Mouse (Mus musculus) E14TG2a.4 (cell line): ENCODE measurements at regions not wholly inside any gene's neighbourhood (a gene's known extent, or its start where the extent isn't known, plus 50 kb on each side); places are given as distances from the start of the nearest gene placed in this dataset.

ENCODE experiments used
- H3K27me3 ChIP-seq: 2 replicates; pipeline ENCODE4 v1.6.1; 2014; ENCODE audit warnings: low read length, control low read depth; ENCODE audit not compliant: insufficient read depth
- H3K36me3 ChIP-seq: 2 replicates; pipeline ENCODE4 v1.6.1; 2014; ENCODE audit warnings: low read length, control low read depth; ENCODE audit not compliant: insufficient read depth
- H3K4me1 ChIP-seq: replicated peaks from 2 replicates; pipeline ENCODE4 v1.6.1; 2014; ENCODE audit warnings: low read depth, low read length, control low read depth
- H3K4me3 ChIP-seq: replicated peaks from 2 replicates; pipeline ENCODE4 v1.5.1; 2014; ENCODE audit warnings: mild to moderate bottlenecking, low read length
- H3K9me3 ChIP-seq: 2 replicates; pipeline ENCODE4 v1.6.1; 2014; ENCODE audit warnings: low read length, control low read depth
- CTCF ChIP-seq: conservative IDR thresholded peaks from 2 replicates; pipeline ENCODE4 v1.5.1; 2014; ENCODE audit warnings: low read length
- NANOG ChIP-seq: IDR thresholded peaks from 2 replicates; pipeline ENCODE4 v1.6.1; 2014; ENCODE audit warnings: borderline replicate concordance, low read length, mixed read lengths
- POU5F1 ChIP-seq: IDR thresholded peaks from 2 replicates; pipeline ENCODE4 v1.6.1; 2014; ENCODE audit warnings: low read length, borderline replicate concordance

DNA sequence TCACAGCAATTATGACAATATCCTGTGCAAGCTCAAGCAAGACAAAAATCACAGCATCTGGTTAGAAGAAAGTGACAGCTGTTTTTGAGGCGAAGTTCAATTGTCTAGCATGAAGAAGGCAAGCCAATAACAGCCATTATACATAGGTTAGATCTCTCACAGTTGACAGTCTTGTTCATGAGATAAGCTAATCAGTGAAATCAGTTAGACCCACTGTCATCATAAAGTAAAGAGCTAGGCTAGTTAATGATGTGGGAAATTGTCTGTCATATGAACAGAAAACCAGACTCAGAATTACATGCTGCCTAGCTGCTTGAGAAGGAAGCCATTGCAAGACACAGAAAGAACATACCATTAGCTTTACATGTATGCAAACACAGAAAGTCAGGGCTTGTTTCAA, 470.2 kb upstream of the 5930422O12Rik start:
- TF ChIP-seq NANOG (no peak), POU5F1 (no peak), CTCF (no peak)
- H3K4me3 ChIP-seq: no peak overlapping the region
- H3K4me1 ChIP-seq: no peaks in the 10 kb centered on the region
- no peaks in the 10 kb centered on the region for H3K27me3 ChIP-seq
- H3K36me3 ChIP-seq: no peaks in the 10 kb centered on the region
- no peaks in the 10 kb centered on the region for H3K9me3 ChIP-seq

GRCm38 (mm10) chr8:32958855-32959254, 469.7 kb upstream of the 5930422O12Rik start:
- TF ChIP-seq CTCF (no peak), POU5F1 (no peak), NANOG (no peak)
- no peak overlapping the region for H3K4me3 ChIP-seq
- no peaks in the 10 kb centered on the region for H3K4me1 ChIP-seq
- no peaks in the 10 kb centered on the region for H3K9me3 ChIP-seq
- H3K27me3 ChIP-seq: no peaks in the 10 kb centered on the region
- no peaks in the 10 kb centered on the region for H3K36me3 ChIP-seq

GRCm38 (mm10) chr8:32959326-32960064, 469.0 kb upstream of the 5930422O12Rik start:
- no peak for TF ChIP-seq POU5F1
- Histone ChIP-seq H3K9me3 (no peaks in the 10 kb centered on the region), H3K27me3 (no peaks in the 10 kb centered on the region), H3K36me3 (no peaks in the 10 kb centered on the region), H3K4me1 (no peaks in the 10 kb centered on the region), H3K4me3 (no peak overlapping the region)

GRCm38 (mm10) chr8:32990216-32990615, 438.3 kb upstream of the 5930422O12Rik start:
- Histone ChIP-seq H3K4me3 (no peak overlapping the region), H3K27me3 (no peaks in the 10 kb centered on the region), H3K9me3 (no peaks in the 10 kb centered on the region), H3K4me1 (no peaks in the 10 kb centered on the region), H3K36me3 (no peaks in the 10 kb centered on the region)
- no peak for TF ChIP-seq CTCF
- TF ChIP-seq NANOG: no peak
- TF ChIP-seq POU5F1: no peak

DNA sequence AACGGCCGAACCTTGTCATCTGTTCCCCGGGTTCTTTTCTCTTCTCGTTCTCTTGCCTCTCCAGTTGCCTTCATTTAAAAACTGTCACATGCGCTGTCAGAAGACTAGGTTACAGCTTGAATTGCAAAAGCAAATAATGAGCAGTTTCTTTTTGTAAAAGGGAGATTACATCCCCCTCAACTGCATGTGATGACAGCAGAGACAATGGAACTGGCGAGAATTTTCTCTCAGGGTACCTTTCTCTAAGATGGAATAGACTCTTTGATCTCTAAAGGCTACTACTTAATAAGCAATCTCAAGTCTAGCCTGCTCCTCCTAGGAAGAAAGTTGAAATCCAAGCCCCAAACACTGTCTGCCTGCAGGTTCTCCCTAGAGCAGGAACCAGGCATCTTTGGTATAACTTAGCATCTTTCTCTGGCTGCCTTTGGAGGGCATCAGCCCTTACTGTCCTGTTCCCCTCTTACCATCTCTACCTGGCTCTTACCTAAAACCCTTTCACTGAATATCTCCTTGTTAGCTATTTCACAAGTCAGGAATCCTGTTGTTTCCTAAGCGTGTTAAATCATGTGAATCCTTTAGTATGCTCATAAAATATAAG, 424.4 kb upstream of the 5930422O12Rik start:
- Histone ChIP-seq H3K27me3 (no peaks in the 10 kb centered on the region), H3K9me3 (no peaks in the 10 kb centered on the region), H3K36me3 (no peaks in the 10 kb centered on the region), H3K4me3 (no peak overlapping the region), H3K4me1 (no peaks in the 10 kb centered on the region)
- no peak for TF ChIP-seq CTCF
- TF ChIP-seq POU5F1: no peak
- no peak for TF ChIP-seq NANOG

- Histone ChIP-seq H3K36me3 (no peaks in the 10 kb centered on the region), H3K4me1 (no peaks in the 10 kb centered on the region), H3K27me3 (no peaks in the 10 kb centered on the region), H3K9me3 (no peaks in the 10 kb centered on the region), H3K4me3 (no peak overlapping the region)
- TF ChIP-seq POU5F1 (no peak), NANOG (no peak), CTCF (no peak)
Measured at GRCm38 (mm10) chr8:33004570-33004969, 423.9 kb upstream of the 5930422O12Rik start.

- Histone ChIP-seq H3K36me3 (no peaks in the 10 kb centered on the region), H3K9me3 (no peaks in the 10 kb centered on the region), H3K4me1 (no peaks in the 10 kb centered on the region), H3K4me3 (no peak overlapping the region), H3K27me3 (no peaks in the 10 kb centered on the region)
- TF ChIP-seq POU5F1: no peak
- TF ChIP-seq NANOG: no peak
- TF ChIP-seq CTCF: no peak
Measured at GRCm38 (mm10) chr8:33010106-33010505, 418.4 kb upstream of the 5930422O12Rik start.

- no peak for TF ChIP-seq POU5F1
- TF ChIP-seq CTCF: no peak
- TF ChIP-seq NANOG: no peak
- Histone ChIP-seq H3K4me1 (no peaks in the 10 kb centered on the region), H3K36me3 (no peaks in the 10 kb centered on the region), H3K4me3 (no peak overlapping the region), H3K27me3 (no peaks in the 10 kb centered on the region), H3K9me3 (no peaks in the 10 kb centered on the region)
Measured at GRCm38 (mm10) chr8:33012784-33013183, 415.7 kb upstream of the 5930422O12Rik start.

DNA sequence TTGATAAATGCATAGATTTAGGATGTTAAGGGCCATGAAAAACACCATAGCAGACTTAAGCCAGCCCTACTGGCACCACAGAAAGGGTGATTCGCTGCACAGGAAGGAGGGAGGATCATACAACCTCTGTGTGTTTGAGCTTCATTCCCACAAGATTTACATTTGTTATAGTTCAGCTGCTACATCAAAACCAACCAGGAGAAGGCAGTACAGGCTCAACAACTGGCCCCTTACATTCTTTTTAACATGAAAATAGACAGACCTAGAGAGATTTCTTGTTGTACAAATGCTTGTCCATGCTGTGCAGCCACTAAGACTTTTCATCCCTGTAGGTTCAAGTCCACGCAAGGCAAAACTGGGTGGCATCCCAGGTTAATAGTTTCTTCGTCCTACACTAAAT, 412.6 kb upstream of the 5930422O12Rik start:
- H3K4me3 ChIP-seq: no peak overlapping the region
- H3K9me3 ChIP-seq: no peaks in the 10 kb centered on the region
- no peak for TF ChIP-seq CTCF
- no peak for TF ChIP-seq NANOG
- no peak for TF ChIP-seq POU5F1
- no peaks in the 10 kb centered on the region for H3K36me3 ChIP-seq
- no peaks in the 10 kb centered on the region for H3K27me3 ChIP-seq
- H3K4me1 ChIP-seq: no peaks in the 10 kb centered on the region
